Mouse (Mus musculus) ovary, postnatal 36 days (tissue): ENCODE measurements around the gene Sult1a1.

Source experiments
- DNase-seq: peaks from one replicate; pipeline ENCODE4 v3.0.0; 2022; ENCODE audit warnings: low spot score, mixed read lengths

Sult1a1 gene

GRCm38 (mm10) chr7:126623381-126623780 lies 52.9 kb downstream of the Sult1a1 start:
- DNase-seq: no peak
